Comparison of ENCODE assay signal across 8 mouse cellular contexts in the genomic region with DNA sequence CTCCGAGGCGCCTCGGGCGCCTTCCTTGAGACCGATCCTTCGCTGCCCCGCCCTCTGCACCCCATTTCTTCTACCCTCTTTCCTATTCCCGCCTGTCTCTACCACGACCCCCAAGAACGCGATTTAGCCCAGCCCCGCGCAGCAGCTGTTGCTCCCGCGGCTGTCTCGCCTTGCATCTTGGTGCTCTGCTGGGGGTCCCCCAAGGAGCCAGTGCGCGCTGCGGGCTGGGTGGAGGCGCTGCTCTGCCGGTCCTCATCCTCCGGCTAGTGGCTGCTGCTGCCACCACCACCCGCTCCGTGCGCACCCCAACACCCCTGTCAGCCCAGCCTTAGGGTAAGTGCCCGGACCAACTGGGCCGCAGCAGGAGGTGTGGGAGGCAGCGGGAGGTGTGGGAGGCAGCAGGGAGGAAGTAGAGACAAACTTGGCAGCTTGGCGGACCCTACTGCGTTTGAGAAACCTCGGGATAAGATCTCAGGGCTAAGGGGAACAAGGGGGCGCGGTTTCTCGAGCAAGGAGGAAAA. TPM values are rescaled to one million over a fixed set of nuclear protein-coding genes. Genes with fewer than 3 reads are reported as not detected.
DNase-seq lines count a peak whose midpoint lies in the region; ATAC-seq and TF ChIP-seq lines count a peak whose summit lies in the region.
"Had no signal": no experiment of that assay in that cellular context is flagged by ENCODE, and none has a peak within 500 bp of the region (broad histone marks: within the 10 kb centered on the region; RNA-seq: fewer than 3 reads in every experiment).

No protein-coding gene starts in this region.

- no peak overlapping the region for H3K27ac ChIP-seq in ES-Bruce4 (ENCODE audit: insufficient read depth, low read length)
- 0 out of 2 replicates have a peak overlapping the region, but pooled peaks have one; percentile 25 for H3K27ac ChIP-seq in embryonic facial prominence, embryonic 11.5 days (replicated peaks; ENCODE audit: low read depth, low read length)
- H3K27ac ChIP-seq in midbrain, embryonic 15.5 days, result peak overlapping the region; percentile 94

- no peak for TF ChIP-seq EP300 in ES-Bruce4 (IDR thresholded peaks at IDR 0.05; ENCODE audit: insufficient read depth, low read depth, low read length)

- H3K9me3 ChIP-seq in ES-Bruce4 (replicated peaks; ENCODE audit: control insufficient read depth, insufficient read depth, low read length, poor library complexity, severe bottlenecking), result no peaks in the 10 kb centered on the region
- H3K9me3 ChIP-seq in embryonic facial prominence, embryonic 11.5 days (replicated peaks; ENCODE audit: control insufficient read depth, low read length), result no peaks in the 10 kb centered on the region
- H3K9me3 ChIP-seq in midbrain, embryonic 15.5 days, result no peaks in the 10 kb centered on the region

- TF ChIP-seq CTCF in ES-Bruce4 (IDR thresholded peaks at IDR 0.05; ENCODE audit: low read depth, low read length), result no peak

- peak; percentile 69 for ATAC-seq in embryonic facial prominence, embryonic 11.5 days (replicated peaks; ENCODE audit: insufficient number of reproducible peaks, low FRiP score, low TSS enrichment, low read depth)
- ATAC-seq in midbrain, embryonic 15.5 days (replicated peaks), result peak; percentile 86

- DNase-seq in adrenal gland, adult 2 months, result peak; percentile 59
- DNase-seq in embryonic facial prominence, embryonic 11.5 days (ENCODE audit: low spot score), result peak; percentile 43
- DNase-seq in heart, postnatal 4 days, result peak; percentile 6
- peak; percentile 31 for DNase-seq in left cerebral cortex, adult 11 months (ENCODE audit: low spot score)
- peak; percentile 23 for DNase-seq in testis, postnatal 14 days (ENCODE audit: low spot score)

- no peaks in the 10 kb centered on the region for H3K4me1 ChIP-seq in ES-Bruce4 (ENCODE audit: control insufficient read depth, insufficient read depth, low read length)
- H3K4me1 ChIP-seq in embryonic facial prominence, embryonic 11.5 days (ENCODE audit: control insufficient read depth, insufficient read depth, low read length), result no peaks in the 10 kb centered on the region
- peaks cover 30% of the 10 kb centered on the region for H3K4me1 ChIP-seq in midbrain, embryonic 15.5 days

- TF ChIP-seq POLR2A in ES-Bruce4 (IDR thresholded peaks at IDR 0.05; ENCODE audit: insufficient read depth, low read length), result no peak

- under 1% methylated on average over 34 of the region's 34 CpGs for WGBS in embryonic facial prominence, embryonic 11.5 days
- WGBS in midbrain, embryonic 15.5 days, result under 1% methylated on average over 34 of the region's 34 CpGs

- H3K36me3 ChIP-seq in ES-Bruce4 (ENCODE audit: control insufficient read depth, insufficient read depth, low read length, poor library complexity, severe bottlenecking), result no peaks in the 10 kb centered on the region
- no peaks in the 10 kb centered on the region for H3K36me3 ChIP-seq in embryonic facial prominence, embryonic 11.5 days (replicated peaks; ENCODE audit: control insufficient read depth, insufficient read depth, low read depth, low read length)
- no peaks in the 10 kb centered on the region for H3K36me3 ChIP-seq in midbrain, embryonic 15.5 days (replicated peaks)

- peak overlapping the region; percentile 85 for H3K4me2 ChIP-seq in embryonic facial prominence, embryonic 11.5 days (ENCODE audit: low read depth, low read length)
- peak overlapping the region; percentile 79 for H3K4me2 ChIP-seq in midbrain, embryonic 15.5 days

- H3K27me3 ChIP-seq in ES-Bruce4 (ENCODE audit: control insufficient read depth, insufficient read depth, low read length, poor library complexity, severe bottlenecking), result no peaks in the 10 kb centered on the region; the same call in 1 of the 2 replicates
- H3K27me3 ChIP-seq in embryonic facial prominence, embryonic 11.5 days (ENCODE audit: control insufficient read depth, insufficient read depth, low read length), result no peaks in the 10 kb centered on the region; the same call in none of the 2 replicates
- no peaks in the 10 kb centered on the region for H3K27me3 ChIP-seq in midbrain, embryonic 15.5 days (replicated peaks)

- H3K9ac ChIP-seq in ES-Bruce4 (ENCODE audit: low read depth, poor library complexity, severe bottlenecking), result peak overlapping the region; percentile 44
- peak overlapping the region; percentile 59 for H3K9ac ChIP-seq in embryonic facial prominence, embryonic 11.5 days (replicated peaks; ENCODE audit: low read length)
- H3K9ac ChIP-seq in midbrain, embryonic 15.5 days, result peak overlapping the region; percentile 93

- peak overlapping the region; percentile 52 for H3K4me3 ChIP-seq in ES-Bruce4 (ENCODE audit: low read depth, low read length)
- peak overlapping the region; percentile 64 for H3K4me3 ChIP-seq in embryonic facial prominence, embryonic 11.5 days (ENCODE audit: low read depth, low read length)
- H3K4me3 ChIP-seq in midbrain, embryonic 15.5 days, result peak overlapping the region; percentile 88
- H3K4me3 ChIP-seq: erythroblast, embryonic 14.5 days had no signal

RNA-seq across cellular contexts. Expression of gene Lrrn1, which starts 0.4 kb away (rescaled TPM):
- polyA plus RNA-seq in ES-Bruce4 (2011; ENCODE audit: insufficient read depth, insufficient read length, low read depth, missing spikeins), result 1.6 and 1.7 TPM in 2 replicates
- total RNA-seq in adrenal gland, adult 2 months (2021), result 10 to 100 TPM; 16.0 to 68.7 TPM
- 108 and 145 TPM in 2 replicates for polyA plus RNA-seq in adrenal gland, adult 2 months (2012; rRNA removed)
- 49.9 and 59.0 TPM in 2 replicates for polyA plus RNA-seq in embryonic facial prominence, embryonic 11.5 days (2014; fragmentation: Nextera tagmentation; extraction: Ambion mirVana)
- total RNA-seq in heart, postnatal 4 days (2021), result under 1 TPM; 0.61 to 0.71 TPM
- 58.2 and 58.4 TPM in 2 replicates for polyA plus RNA-seq in midbrain, embryonic 15.5 days (2015; fragmentation: Nextera tagmentation; extraction: Ambion mirVana)
- polyA plus RNA-seq: erythroblast, embryonic 14.5 days had no signal

Comparison
In these comparisons a context has a peak if more than half of its experiments do, and no peak if none do; other contexts are left out.
1. DNase-seq: peak in every context shown above with its lines; median percentile 59 in adrenal gland, adult 2 months; 43 in embryonic facial prominence, embryonic 11.5 days; 31 in left cerebral cortex, adult 11 months; 23 in testis, postnatal 14 days; 6 in heart, postnatal 4 days.
2. RNA of gene Lrrn1, which starts 0.4 kb away (polyA plus RNA-seq): 108 to 145 TPM in adrenal gland, adult 2 months, 49.9 to 59.0 TPM in embryonic facial prominence, embryonic 11.5 days and 58.2 to 58.4 TPM in midbrain, embryonic 15.5 days; 1.6 to 1.7 TPM in ES-Bruce4; every median in the first group is over 10 times any median in the second.
3. Peak in every context shown above with its lines, with median percentiles within 50 percentile points of each other: H3K4me3 ChIP-seq and H3K9ac ChIP-seq.